Mouse (Mus musculus): Measurements from ENCODE around the gene H2-Aa.

DNA sequence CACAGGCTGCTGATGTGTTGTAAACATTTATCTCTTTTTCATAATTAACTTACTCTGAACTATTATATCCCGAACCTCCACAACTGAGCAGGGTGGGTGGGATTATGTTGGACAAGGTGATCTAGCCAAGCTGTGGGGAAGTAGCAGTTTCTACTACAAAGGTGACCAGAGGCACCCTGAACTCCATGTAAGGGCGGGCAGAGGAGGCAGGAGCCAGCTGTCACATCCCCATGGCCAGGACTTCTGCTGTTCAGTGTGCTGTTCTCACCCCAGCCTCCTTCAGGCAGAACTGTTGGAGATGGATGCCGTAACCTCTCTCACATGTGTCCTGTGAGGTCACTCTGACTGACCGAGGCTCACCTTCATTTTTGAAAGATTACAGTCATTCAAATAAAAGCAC is 17.8 kb downstream of the H2-Aa start:
- TF ChIP-seq CTCF (IDR thresholded peaks at IDR 0.05; ENCODE audit: low read depth) (no peak), EP300 (IDR thresholded peaks at IDR 0.05; ENCODE audit: low read depth) (no peak)

Measured in heart, postnatal 0 days (tissue).